Mouse (Mus musculus) embryonic facial prominence, embryonic 11.5 days (tissue): ENCODE measurements at regions not wholly inside any gene's neighbourhood (a gene's known extent, or its start where the extent isn't known, plus 50 kb on each side); places are given as distances from the start of the nearest gene placed in this dataset.

Experiments
- ATAC-seq: fragments of 200-750 bp; cut with Nextera tagmentation; replicated peaks from 2 replicates; pipeline ENCODE4 v1.8.0; 2017; ENCODE audit warnings: low read depth; ENCODE audit not compliant: insufficient number of reproducible peaks, low FRiP score, low TSS enrichment
- DNase-seq: peaks from one replicate; pipeline ENCODE4 v3.0.0-alpha.2; 2015; ENCODE audit warnings: low spot score
- H3K27ac ChIP-seq: fragments of 300-500 bp; sonication (generic); replicated peaks from 2 replicates; pipeline ENCODE4 v1.5.1; 2014; ENCODE audit warnings: mild to moderate bottlenecking, low read depth, low read length, control low read depth
- H3K27me3 ChIP-seq: fragments of 300-500 bp; sonication (generic); 2 replicates; pipeline ENCODE4 v1.6.1; 2014; ENCODE audit warnings: mild to moderate bottlenecking, low read length, moderate library complexity, mixed read lengths; ENCODE audit not compliant: control insufficient read depth, insufficient read depth
- H3K36me3 ChIP-seq: fragments of 300-500 bp; sonication (generic); replicated peaks from 2 replicates; pipeline ENCODE4 v1.6.1; 2014; ENCODE audit warnings: low read depth, mild to moderate bottlenecking, low read length, moderate library complexity, mixed read lengths; ENCODE audit not compliant: control insufficient read depth, insufficient read depth
- H3K4me1 ChIP-seq: fragments of 300-500 bp; sonication (generic); 2 replicates; pipeline ENCODE4 v1.6.1; 2014; ENCODE audit warnings: low read length, mixed read lengths; ENCODE audit not compliant: control insufficient read depth, insufficient read depth
- H3K4me2 ChIP-seq: fragments of 300-500 bp; sonication (generic); 2 replicates; pipeline ENCODE4 v1.6.1; 2014; ENCODE audit warnings: low read depth, mild to moderate bottlenecking, control low read depth, low read length, moderate library complexity
- H3K4me3 ChIP-seq: fragments of 300-500 bp; sonication (generic); 2 replicates; pipeline ENCODE4 v1.5.1; 2014; ENCODE audit warnings: low read depth, low read length, control low read depth
- H3K9ac ChIP-seq: fragments of 300-500 bp; sonication (generic); replicated peaks from 2 replicates; pipeline ENCODE4 v1.6.1; 2014; ENCODE audit warnings: mild to moderate bottlenecking, control low read depth, low read length
- H3K9me3 ChIP-seq: fragments of 300-500 bp; sonication (generic); replicated peaks from 2 replicates; pipeline ENCODE4 v1.6.1; 2016; ENCODE audit warnings: mild to moderate bottlenecking, low read length, inconsistent platforms, mixed read lengths; ENCODE audit not compliant: control insufficient read depth
- WGBS: fragments of 180-500 bp; shearing (Covaris S2); extraction: QIAGEN DNeasy Blood & Tissue Kit; methylation state at CpG from one replicate; pipeline ENCODE4 v1.1.7; 2014; 5-methylcytosine and 5-hydroxymethylcytosine counted together

GRCm38 (mm10) chr8:49108665-49109064 is 264.9 kb upstream of the Tenm3 start:
- ATAC-seq (peak; percentile 88), DNase-seq (peak; percentile 92)
- H3K4me3 ChIP-seq = no peak overlapping the region
- no peak overlapping the region for H3K4me2 ChIP-seq
- no peaks in the 10 kb centered on the region for H3K9me3 ChIP-seq
- H3K27me3 ChIP-seq = no peaks in the 10 kb centered on the region
- WGBS = 19% methylated on average over 4 of the region's 4 CpGs
- H3K9ac ChIP-seq = no peak overlapping the region
- H3K27ac ChIP-seq = no peak overlapping the region
- no peaks in the 10 kb centered on the region for H3K36me3 ChIP-seq
- H3K4me1 ChIP-seq = peaks cover 3% of the 10 kb centered on the region; the same call in 1 of the 2 replicates

GRCm38 (mm10) chr8:49106531-49106930 is 262.8 kb upstream of the Tenm3 start:
- Histone ChIP-seq H3K9ac (no peak overlapping the region), H3K4me2 (no peak overlapping the region), H3K9me3 (no peaks in the 10 kb centered on the region), H3K4me1 (peaks cover 3% of the 10 kb centered on the region; the same call in 1 of the 2 replicates), H3K27me3 (no peaks in the 10 kb centered on the region), H3K36me3 (no peaks in the 10 kb centered on the region), H3K27ac (no peak overlapping the region), H3K4me3 (no peak overlapping the region)
- no peak for ATAC-seq
- WGBS = 49% methylated on average over 3 of the region's 3 CpGs
- DNase-seq = peak; percentile 31

- Histone ChIP-seq H3K36me3 (no peaks in the 10 kb centered on the region), H3K9me3 (no peaks in the 10 kb centered on the region), H3K9ac (no peak overlapping the region), H3K4me2 (no peak overlapping the region), H3K27ac (no peak overlapping the region), H3K4me3 (no peak overlapping the region), H3K4me1 (no peaks in the 10 kb centered on the region), H3K27me3 (no peaks in the 10 kb centered on the region)
- ATAC-seq (no peak), DNase-seq (no peak)
- 78% methylated on average over 7 of the region's 7 CpGs for WGBS
Measured at GRCm38 (mm10) chr8:49101156-49101555, 257.4 kb upstream of the Tenm3 start.

- Histone ChIP-seq H3K4me3 (no peak overlapping the region), H3K9me3 (no peaks in the 10 kb centered on the region), H3K4me1 (no peaks in the 10 kb centered on the region), H3K36me3 (no peaks in the 10 kb centered on the region), H3K27me3 (no peaks in the 10 kb centered on the region), H3K27ac (no peak overlapping the region), H3K4me2 (no peak overlapping the region), H3K9ac (no peak overlapping the region)
- DNase-seq (peak; percentile 53), ATAC-seq (no peak)
- 85% methylated on average over 6 of the region's 6 CpGs for WGBS
Measured at GRCm38 (mm10) chr8:49084191-49084875, 240.6 kb upstream of the Tenm3 start.

GRCm38 (mm10) chr8:49069451-49069850 is 225.7 kb upstream of the Tenm3 start:
- H3K36me3 ChIP-seq = no peaks in the 10 kb centered on the region
- no peak for DNase-seq
- no peak overlapping the region for H3K4me3 ChIP-seq
- no peaks in the 10 kb centered on the region for H3K27me3 ChIP-seq
- ATAC-seq = no peak
- no peak overlapping the region for H3K4me2 ChIP-seq
- WGBS = 79% methylated on average over 5 of the region's 5 CpGs
- no peak overlapping the region for H3K9ac ChIP-seq
- no peak overlapping the region for H3K27ac ChIP-seq
- H3K4me1 ChIP-seq = no peaks in the 10 kb centered on the region
- no peaks in the 10 kb centered on the region for H3K9me3 ChIP-seq

- Histone ChIP-seq H3K27me3 (no peaks in the 10 kb centered on the region), H3K27ac (no peak overlapping the region), H3K4me2 (no peak overlapping the region), H3K9me3 (no peaks in the 10 kb centered on the region), H3K4me3 (no peak overlapping the region), H3K36me3 (no peaks in the 10 kb centered on the region), H3K9ac (no peak overlapping the region), H3K4me1 (no peaks in the 10 kb centered on the region)
- ATAC-seq = no peak
- 47% methylated on average over 3 of the region's 3 CpGs for WGBS
- DNase-seq = no peak
Measured at GRCm38 (mm10) chr8:49063256-49063655, 219.5 kb upstream of the Tenm3 start.

GRCm38 (mm10) chr8:49043236-49043635 is 199.5 kb upstream of the Tenm3 start:
- 69% methylated on average over 6 of the region's 6 CpGs for WGBS
- Histone ChIP-seq H3K4me3 (no peak overlapping the region), H3K4me1 (no peaks in the 10 kb centered on the region), H3K27ac (no peak overlapping the region), H3K9me3 (no peaks in the 10 kb centered on the region), H3K9ac (no peak overlapping the region), H3K27me3 (no peaks in the 10 kb centered on the region), H3K36me3 (no peaks in the 10 kb centered on the region), H3K4me2 (no peak overlapping the region)
- ATAC-seq = no peak
- DNase-seq = no peak

- Histone ChIP-seq H3K4me2 (no peak overlapping the region), H3K27ac (no peak overlapping the region), H3K9ac (no peak overlapping the region), H3K36me3 (no peaks in the 10 kb centered on the region), H3K9me3 (no peaks in the 10 kb centered on the region), H3K4me3 (no peak overlapping the region), H3K27me3 (no peaks in the 10 kb centered on the region), H3K4me1 (no peaks in the 10 kb centered on the region)
- DNase-seq (no peak), ATAC-seq (no peak)
- WGBS = 78% methylated on average over 5 of the region's 5 CpGs
Measured at GRCm38 (mm10) chr8:49035970-49036700, 192.4 kb upstream of the Tenm3 start.
